Mouse (Mus musculus): ENCODE data around the gene Snd1. TPM values are rescaled to one million over a fixed set of nuclear protein-coding genes. Genes with fewer than 3 reads are reported as not detected.

Snd1 gene
- total RNA-seq, 1 experiment: 343 TPM

GRCm38 (mm10) chr6:28680537-28680936 lies 205.6 kb downstream of the Snd1 start:
- Histone ChIP-seq H3K36me3 (ENCODE audit: control insufficient read depth, insufficient read depth, low read length, poor library complexity, severe bottlenecking) (no peaks in the 10 kb centered on the region), H3K9me3 (ENCODE audit: control insufficient read depth, insufficient read depth, low read depth, low read length) (no peaks in the 10 kb centered on the region), H3K4me1 (ENCODE audit: control insufficient read depth in 2 of 2, insufficient read depth in 2 of 2, low read length in 2 of 2, poor library complexity in 1 of 2) (no peaks in the 10 kb centered on the region), H3K4me3 (ENCODE audit: insufficient read depth in 1 of 2, low read depth in 1 of 2, low read length in 2 of 2, poor library complexity in 1 of 2, severe bottlenecking in 1 of 2) (no peak overlapping the region), H3K27ac (ENCODE audit: insufficient read depth, low read depth, low read length, poor library complexity, severe bottlenecking) (no peak overlapping the region), H3K9ac (ENCODE audit: insufficient read depth, low read depth, low read length, poor library complexity, severe bottlenecking) (no peak overlapping the region)
- TF ChIP-seq ZNF384 (IDR thresholded peaks at IDR 0.05; ENCODE audit: low read depth, low read length): no peak
- no peak for TF ChIP-seq MAFK (IDR thresholded peaks at IDR 0.05; ENCODE audit: insufficient read depth, low read depth, low read length)
- no peak for TF ChIP-seq CHD2 (IDR thresholded peaks at IDR 0.05; ENCODE audit: low read depth, low read length)
- no peak for TF ChIP-seq ZC3H11A (IDR thresholded peaks at IDR 0.05; ENCODE audit: borderline replicate concordance, low read depth, low read length)
- TF ChIP-seq HCFC1 (IDR thresholded peaks at IDR 0.05; ENCODE audit: borderline replicate concordance, insufficient read depth, low read length): no peak
- DNase-seq (ENCODE audit: low read depth, low spot score): no peak
- in situ Hi-C loops (cut with MboI; ENCODE audit: low sequenced_read_pairs in 2 of 2, unreplicated experiment in 2 of 2): no loop called here

GRCm38 (mm10) chr6:28681521-28682457 lies 206.8 kb downstream of the Snd1 start:
- Histone ChIP-seq H3K36me3 (ENCODE audit: control insufficient read depth, insufficient read depth, low read length, poor library complexity, severe bottlenecking) (no peaks in the 10 kb centered on the region), H3K9me3 (ENCODE audit: control insufficient read depth, insufficient read depth, low read depth, low read length) (no peaks in the 10 kb centered on the region), H3K9ac (ENCODE audit: insufficient read depth, low read depth, low read length, poor library complexity, severe bottlenecking) (no peak overlapping the region), H3K4me1 (ENCODE audit: control insufficient read depth in 2 of 2, insufficient read depth in 2 of 2, low read length in 2 of 2, poor library complexity in 1 of 2) (no peaks in the 10 kb centered on the region), H3K4me3 (ENCODE audit: insufficient read depth in 1 of 2, low read depth in 1 of 2, low read length in 2 of 2, poor library complexity in 1 of 2, severe bottlenecking in 1 of 2) (no peak overlapping the region), H3K27ac (ENCODE audit: insufficient read depth, low read depth, low read length, poor library complexity, severe bottlenecking) (no peak overlapping the region)
- no peak for TF ChIP-seq ZNF384 (IDR thresholded peaks at IDR 0.05; ENCODE audit: low read depth, low read length)
- no peak for TF ChIP-seq ZC3H11A (IDR thresholded peaks at IDR 0.05; ENCODE audit: borderline replicate concordance, low read depth, low read length)
- no peak for TF ChIP-seq MAFK (IDR thresholded peaks at IDR 0.05; ENCODE audit: insufficient read depth, low read depth, low read length)
- TF ChIP-seq CHD2 (IDR thresholded peaks at IDR 0.05; ENCODE audit: low read depth, low read length): no peak
- no peak for TF ChIP-seq HCFC1 (IDR thresholded peaks at IDR 0.05; ENCODE audit: borderline replicate concordance, insufficient read depth, low read length)
- in situ Hi-C loops (cut with MboI; ENCODE audit: low sequenced_read_pairs in 2 of 2, unreplicated experiment in 2 of 2): no loop called here
- no peak for DNase-seq (ENCODE audit: low read depth, low spot score)

- TF ChIP-seq ZC3H11A (IDR thresholded peaks at IDR 0.05; ENCODE audit: borderline replicate concordance, low read depth, low read length) (no peak), ZNF384 (IDR thresholded peaks at IDR 0.05; ENCODE audit: low read depth, low read length) (no peak), MAFK (IDR thresholded peaks at IDR 0.05; ENCODE audit: insufficient read depth, low read depth, low read length) (no peak), HCFC1 (IDR thresholded peaks at IDR 0.05; ENCODE audit: borderline replicate concordance, insufficient read depth, low read length) (no peak), CHD2 (IDR thresholded peaks at IDR 0.05; ENCODE audit: low read depth, low read length) (no peak)
- DNase-seq (ENCODE audit: low read depth, low spot score): no peak
- in situ Hi-C loops (cut with MboI; ENCODE audit: low sequenced_read_pairs in 2 of 2, unreplicated experiment in 2 of 2): no loop called here
- no peaks in the 10 kb centered on the region for H3K36me3 ChIP-seq (ENCODE audit: control insufficient read depth, insufficient read depth, low read length, poor library complexity, severe bottlenecking)
- no peak overlapping the region for H3K9ac ChIP-seq (ENCODE audit: insufficient read depth, low read depth, low read length, poor library complexity, severe bottlenecking)
- no peak overlapping the region for H3K27ac ChIP-seq (ENCODE audit: insufficient read depth, low read depth, low read length, poor library complexity, severe bottlenecking)
- H3K4me1 ChIP-seq (ENCODE audit: control insufficient read depth in 2 of 2, insufficient read depth in 2 of 2, low read length in 2 of 2, poor library complexity in 1 of 2): no peaks in the 10 kb centered on the region
- no peaks in the 10 kb centered on the region for H3K9me3 ChIP-seq (ENCODE audit: control insufficient read depth, insufficient read depth, low read depth, low read length)
- no peak overlapping the region for H3K4me3 ChIP-seq (ENCODE audit: insufficient read depth in 1 of 2, low read depth in 1 of 2, low read length in 2 of 2, poor library complexity in 1 of 2, severe bottlenecking in 1 of 2)
Observed at GRCm38 (mm10) chr6:28685052-28685451, 210.1 kb downstream of the Snd1 start.

- no peak for DNase-seq (ENCODE audit: low read depth, low spot score)
- Histone ChIP-seq H3K36me3 (ENCODE audit: control insufficient read depth, insufficient read depth, low read length, poor library complexity, severe bottlenecking) (no peaks in the 10 kb centered on the region), H3K9me3 (ENCODE audit: control insufficient read depth, insufficient read depth, low read depth, low read length) (no peaks in the 10 kb centered on the region), H3K4me3 (ENCODE audit: insufficient read depth in 1 of 2, low read depth in 1 of 2, low read length in 2 of 2, poor library complexity in 1 of 2, severe bottlenecking in 1 of 2) (no peak overlapping the region), H3K27ac (ENCODE audit: insufficient read depth, low read depth, low read length, poor library complexity, severe bottlenecking) (no peak overlapping the region), H3K4me1 (ENCODE audit: control insufficient read depth in 2 of 2, insufficient read depth in 2 of 2, low read length in 2 of 2, poor library complexity in 1 of 2) (no peaks in the 10 kb centered on the region), H3K9ac (ENCODE audit: insufficient read depth, low read depth, low read length, poor library complexity, severe bottlenecking) (no peak overlapping the region)
- in situ Hi-C loops (cut with MboI; ENCODE audit: low sequenced_read_pairs in 2 of 2, unreplicated experiment in 2 of 2): no loop called here
- TF ChIP-seq ZC3H11A (IDR thresholded peaks at IDR 0.05; ENCODE audit: borderline replicate concordance, low read depth, low read length) (no peak), ZNF384 (IDR thresholded peaks at IDR 0.05; ENCODE audit: low read depth, low read length) (no peak), CHD2 (IDR thresholded peaks at IDR 0.05; ENCODE audit: low read depth, low read length) (no peak), MAFK (IDR thresholded peaks at IDR 0.05; ENCODE audit: insufficient read depth, low read depth, low read length) (no peak), HCFC1 (IDR thresholded peaks at IDR 0.05; ENCODE audit: borderline replicate concordance, insufficient read depth, low read length) (no peak)
Observed at GRCm38 (mm10) chr6:28685745-28686144, 210.8 kb downstream of the Snd1 start.
